13 mouse cellular contexts compared by ENCODE assay signal in the genomic region with DNA sequence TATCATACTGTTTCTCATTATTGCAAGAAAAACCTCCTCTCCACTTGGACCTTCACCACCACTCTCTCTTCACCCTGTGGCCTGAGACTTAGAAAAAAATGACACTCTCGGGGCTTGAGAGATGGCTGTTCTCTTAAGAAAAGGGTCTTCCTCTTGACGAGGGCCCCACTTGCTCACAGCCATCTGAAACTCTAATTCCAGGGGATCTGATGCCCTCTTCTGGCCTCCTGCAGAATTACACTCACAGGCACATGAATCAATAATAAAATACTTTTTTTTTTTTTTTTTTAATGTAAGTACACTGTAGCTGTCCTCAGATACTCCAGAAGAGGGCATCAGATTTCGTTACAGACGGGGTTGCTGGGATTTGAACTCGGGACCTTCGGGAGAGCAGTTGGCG. TPM values are rescaled to one million over a fixed set of nuclear protein-coding genes. Genes with fewer than 3 reads are reported as not detected.
DNase-seq lines count a peak whose midpoint lies in the region; ATAC-seq and TF ChIP-seq lines count a peak whose summit lies in the region.
"Had no signal": no experiment of that assay in that cellular context is flagged by ENCODE, and none has a peak within 500 bp of the region (broad histone marks: within the 10 kb centered on the region; RNA-seq: fewer than 3 reads in every experiment).

No protein-coding gene starts in this region.

- peak; percentile 62 for TF ChIP-seq CTCF in layer of hippocampus, adult 2 months (conservative IDR thresholded peaks at IDR 0.05)
- peak; percentile 35; the same call in 1 of the 2 replicates for TF ChIP-seq CTCF in brain, embryonic 14.5 days (IDR thresholded peaks at IDR 0.05; ENCODE audit: borderline replicate concordance, extremely low read depth, insufficient read depth, insufficient read length)

- no peak overlapping the region for H3K4me3 ChIP-seq in layer of hippocampus, adult 2 months
- H3K4me3 ChIP-seq: embryonic facial prominence, embryonic 13.5 days; hindbrain, embryonic 15.5 days; stomach, embryonic 15.5 days had no signal

- no peak for DNase-seq in layer of hippocampus, adult 2 months (ENCODE audit: low spot score in 2 of 2)
- no peak for DNase-seq in layer of hippocampus, adult 9-10 months (ENCODE audit: low spot score)
- DNase-seq in A20 (ENCODE audit: low read depth, low spot score), result peak; percentile 70
- no peak for DNase-seq in brain, embryonic 14.5 days (ENCODE audit: low read depth)
- no peak for DNase-seq in gastrocnemius, adult 8-10 months (ENCODE audit: low spot score in 2 of 2)
- DNase-seq: cerebellum, adult 11-12 months; layer of hippocampus, adult 9-11 months had no signal

- TF ChIP-seq POLR2A in brain, embryonic 14.5 days (IDR thresholded peaks at IDR 0.05; ENCODE audit: borderline replicate concordance, extremely low read depth, insufficient read depth, insufficient read length, poor library complexity, severe bottlenecking), result no peak

- H3K27ac ChIP-seq in layer of hippocampus, adult 2 months, result no peak overlapping the region
- H3K27ac ChIP-seq: embryonic facial prominence, embryonic 13.5 days; hindbrain, embryonic 15.5 days; stomach, embryonic 15.5 days had no signal

- peak; percentile 33 for ATAC-seq in CD4-positive, CD25-positive, alpha-beta regulatory T cell, adult 4 months
- no peak for ATAC-seq in megakaryocyte-erythroid progenitor cell, adult 5-6 weeks (replicated peaks; ENCODE audit: low FRiP score, low TSS enrichment, poor library complexity, severe bottlenecking)

RNA-seq across cellular contexts. Expression of gene Il17ra, which starts 6.0 kb away (rescaled TPM):
- total RNA-seq in layer of hippocampus, adult 2 months (2021), result 1 to 10 TPM; 6.7 to 8.1 TPM
- 10 to 100 TPM; 18.8 to 20.3 TPM for polyA plus RNA-seq in CD4-positive, CD25-positive, alpha-beta regulatory T cell, adult 4 months (2017; shearing (Covaris generic))
- polyA plus RNA-seq in brain, embryonic 14.5 days (2012; rRNA removed), result 4.6 and 5.2 TPM in 2 replicates
- 1 to 10 TPM in 3 of 4 experiments, under 1 TPM in 1; 0.75 to 2.6 (median 1.3) TPM for total RNA-seq in gastrocnemius, adult 8-10 months (2022)
- 34.5 and 40.8 TPM in 2 replicates for total RNA-seq in megakaryocyte-erythroid progenitor cell, adult 5-6 weeks (2014; fragmentation: Nextera tagmentation)
- 30.4 and 45.9 TPM in 2 replicates for total RNA-seq in megakaryocyte-erythroid progenitor cell, adult 5-6 weeks (2017)

RNA-seq across cellular contexts. Expression of gene Tmem121b, which starts 36.5 kb away (rescaled TPM):
- total RNA-seq in layer of hippocampus, adult 2 months (2021), result 10 to 100 TPM; 38.2 to 38.6 TPM
- under 1 TPM; 0.61 to 0.63 TPM for polyA plus RNA-seq in CD4-positive, CD25-positive, alpha-beta regulatory T cell, adult 4 months (2017; shearing (Covaris generic))
- 13.5 and 15.6 TPM in 2 replicates for polyA plus RNA-seq in brain, embryonic 14.5 days (2012; rRNA removed)
- not detected for total RNA-seq in gastrocnemius, adult 8-10 months (2022)
- not detected in 2 replicates for total RNA-seq in megakaryocyte-erythroid progenitor cell, adult 5-6 weeks (2014; fragmentation: Nextera tagmentation)
- not detected in 2 replicates for total RNA-seq in megakaryocyte-erythroid progenitor cell, adult 5-6 weeks (2017)
- total RNA-seq: megakaryocyte, adult 5-6 weeks had no signal

Comparison
In these comparisons a context has a peak if more than half of its experiments do, and no peak if none do; other contexts are left out.
1. RNA of gene Tmem121b, which starts 36.5 kb away (total RNA-seq): 38.2 to 38.6 TPM in layer of hippocampus, adult 2 months; not detected in gastrocnemius, adult 8-10 months and not detected in megakaryocyte-erythroid progenitor cell, adult 5-6 weeks; every median in the first group is over 10 times any median in the second.